Mouse (Mus musculus): ENCODE measurements around the gene Map7d2.

Gene Map7d2

GRCm38 (mm10) chrX:159510716-159511051 lies 96.3 kb downstream of the Map7d2 start:
- no peak for DNase-seq

- DNase-seq = no peak
These were observed 101.2 kb downstream of the Map7d2 start for GRCm38 (mm10) chrX:159515599-159515998.

- no peak for DNase-seq
These were observed 107.4 kb downstream of the Map7d2 start for GRCm38 (mm10) chrX:159521780-159522179.

- no peak for DNase-seq
These were observed 108.3 kb downstream of the Map7d2 start for GRCm38 (mm10) chrX:159522651-159523050.

GRCm38 (mm10) chrX:159526388-159526787 lies 112.0 kb downstream of the Map7d2 start, which contains the start of gene Bclaf3:
Gene Bclaf3, plus strand, starts transcription at chrX:159526688.
- no peak for DNase-seq

- peak; percentile 98 for DNase-seq
These were observed 118.0 kb downstream of the Map7d2 start for GRCm38 (mm10) chrX:159532427-159532810.

- DNase-seq = no peak
These were observed 118.6 kb downstream of the Map7d2 start for GRCm38 (mm10) chrX:159532811-159533462.

- no peak for DNase-seq
These were observed 127.6 kb downstream of the Map7d2 start for GRCm38 (mm10) chrX:159541936-159542335.

GRCm38 (mm10) chrX:159547093-159547492 lies 132.7 kb downstream of the Map7d2 start:
- DNase-seq = no peak

All from lung, postnatal 36 days (tissue).